Mouse (Mus musculus) forebrain, embryonic 14.5 days (tissue): ENCODE results near the gene Erp27. TPM values are rescaled to one million over a fixed set of nuclear protein-coding genes. Genes with fewer than 3 reads are reported as not detected.

Experiments used
- ATAC-seq: fragments of 200-750 bp; cut with Nextera tagmentation; 2 replicates; pipeline ENCODE4 v1.8.0; 2017; ENCODE audit warnings: mild to moderate bottlenecking, moderate library complexity
- DNase-seq: peaks from one replicate; pipeline ENCODE4 v3.0.0-alpha.2; 2015; ENCODE audit warnings: low spot score
- H3K27ac ChIP-seq: fragments of 300-500 bp; sonication (generic); 2 replicates; pipeline ENCODE4 v1.5.1; 2014; ENCODE audit warnings: low read depth, mild to moderate bottlenecking, control low read depth, low read length, moderate library complexity
- H3K27me3 ChIP-seq: fragments of 300-500 bp; sonication (generic); replicated peaks from 2 replicates; pipeline ENCODE4 v1.6.1; 2014; ENCODE audit warnings: low read length, control low read depth, mixed read lengths; ENCODE audit not compliant: control insufficient read depth, insufficient read depth
- H3K36me3 ChIP-seq: fragments of 300-500 bp; sonication (generic); 2 replicates; pipeline ENCODE4 v1.6.1; 2014; ENCODE audit warnings: low read length, control low read depth; ENCODE audit not compliant: control insufficient read depth, insufficient read depth
- H3K4me1 ChIP-seq: fragments of 300-500 bp; sonication (generic); 2 replicates; pipeline ENCODE4 v1.6.1; 2014; ENCODE audit warnings: antibody characterized with exemption, low read length, control low read depth; ENCODE audit not compliant: control insufficient read depth, insufficient read depth
- H3K4me2 ChIP-seq: fragments of 300-500 bp; sonication (generic); 2 replicates; pipeline ENCODE4 v1.6.1; 2014; ENCODE audit warnings: mild to moderate bottlenecking, control low read depth, low read length
- H3K4me3 ChIP-seq: fragments of 300-500 bp; sonication (generic); 2 replicates; pipeline ENCODE4 v1.5.1; 2014; ENCODE audit warnings: low read depth, low read length, control low read depth
- H3K9ac ChIP-seq: fragments of 300-500 bp; sonication (generic); 2 replicates; pipeline ENCODE4 v1.6.1; 2014; ENCODE audit warnings: mild to moderate bottlenecking, low read length, control low read depth, moderate library complexity
- H3K9me3 ChIP-seq: fragments of 300-500 bp; sonication (generic); replicated peaks from 2 replicates; pipeline ENCODE4 v1.6.1; 2016; ENCODE audit warnings: low read length, control low read depth, mixed read lengths; ENCODE audit not compliant: control insufficient read depth
- WGBS: fragments of 180-500 bp; shearing (Covaris S2); extraction: QIAGEN DNeasy Blood & Tissue Kit; methylation state at CpG from one replicate; pipeline ENCODE4 v1.1.7; 2014; 5-methylcytosine and 5-hydroxymethylcytosine counted together
- polyA plus RNA-seq: library from polyadenylated mRNA; unstranded; fragments of >200 nt; fragmentation: Nextera tagmentation; extraction: Ambion mirVana; gene quantifications from 2 replicates; pipeline ENCODE4 v1.2.1, GENCODE M21; 2014

Gene Erp27
- polyA plus RNA-seq, 1 experiment from 2014 or later: 0.23 TPM

DNA sequence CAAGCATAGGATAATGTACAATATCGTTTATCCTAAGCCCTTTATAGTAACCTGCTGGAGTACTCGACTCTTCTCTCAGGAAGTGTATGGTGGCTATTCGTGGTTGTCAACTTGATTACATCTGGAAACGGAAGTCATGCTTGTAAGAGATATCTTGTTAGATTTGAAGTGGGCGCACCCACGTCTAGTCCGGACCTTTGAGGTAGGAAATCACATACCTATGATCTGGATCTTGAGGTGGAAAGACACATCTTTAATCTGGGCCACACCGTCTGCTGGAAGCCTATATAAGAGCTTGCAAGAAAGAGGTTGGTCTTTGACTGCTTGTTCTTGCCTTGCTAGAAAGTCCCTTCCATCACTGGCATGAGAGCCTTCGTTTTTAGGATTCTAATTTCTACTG, 19.5 kb downstream of the Erp27 start:
- Histone ChIP-seq H3K9me3 (no peaks in the 10 kb centered on the region), H3K4me3 (no peak overlapping the region), H3K4me2 (no peak overlapping the region), H3K9ac (no peak overlapping the region), H3K4me1 (no peaks in the 10 kb centered on the region), H3K27ac (no peak overlapping the region), H3K27me3 (no peaks in the 10 kb centered on the region), H3K36me3 (no peaks in the 10 kb centered on the region)
- ATAC-seq: no peak
- no peak for DNase-seq
- WGBS: 96% methylated on average over 9 of the region's 9 CpGs

DNA sequence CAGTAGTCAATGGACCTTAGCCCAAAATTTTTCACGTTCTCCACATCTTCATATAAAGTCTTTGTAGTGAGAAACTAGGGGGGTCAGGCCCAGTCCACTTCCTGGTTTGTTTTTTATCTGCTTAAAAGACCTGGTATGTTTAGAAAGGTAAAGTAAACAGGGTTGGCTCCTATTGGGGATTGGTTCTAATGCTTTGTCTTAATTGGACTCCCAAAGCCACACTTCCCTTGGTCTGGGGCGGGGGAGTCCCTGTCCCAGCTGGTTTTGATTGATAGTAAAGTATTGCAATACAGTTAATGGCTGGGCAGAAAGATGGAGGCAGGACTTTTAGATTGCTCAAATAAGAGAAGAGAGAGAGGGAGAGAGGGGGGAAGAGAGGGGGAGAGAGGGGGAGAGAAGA, 21.0 kb downstream of the Erp27 start:
- Histone ChIP-seq H3K27ac (no peak overlapping the region), H3K9me3 (no peaks in the 10 kb centered on the region), H3K36me3 (no peaks in the 10 kb centered on the region), H3K9ac (no peak overlapping the region), H3K4me3 (no peak overlapping the region), H3K4me1 (no peaks in the 10 kb centered on the region), H3K27me3 (no peaks in the 10 kb centered on the region), H3K4me2 (no peak overlapping the region)
- DNase-seq (no peak), ATAC-seq (no peak)
- WGBS: 77% methylated on average over 2 of the region's 2 CpGs

DNA sequence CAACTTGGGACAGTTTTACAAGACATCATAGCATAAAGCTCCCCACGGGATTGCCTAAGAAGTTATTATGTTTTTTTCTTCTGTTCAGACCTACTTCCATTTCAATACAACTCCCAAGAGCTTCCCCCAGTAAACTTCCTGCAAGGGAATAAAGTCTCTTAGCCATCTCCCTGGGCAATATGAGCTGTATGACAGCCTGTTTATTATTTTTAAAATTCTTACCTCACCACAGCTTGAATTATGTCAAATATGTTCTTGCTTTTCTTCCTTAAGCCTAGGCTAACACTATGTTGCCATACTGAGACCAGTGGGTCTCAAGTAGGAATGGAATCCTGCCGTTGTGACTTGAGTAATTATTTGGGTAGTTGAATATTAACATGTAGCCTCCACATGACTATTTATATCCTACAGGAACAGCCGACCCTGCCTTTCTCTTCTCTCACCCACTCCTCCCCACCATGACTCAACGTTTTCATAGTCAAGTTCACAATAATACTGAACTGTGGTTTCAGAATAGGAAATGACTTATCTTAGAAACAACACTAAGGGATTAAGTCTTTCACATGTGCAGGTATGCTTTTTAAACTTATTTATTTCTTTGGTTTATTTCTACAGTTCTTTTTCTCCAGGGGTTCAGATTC, 21.5 kb downstream of the Erp27 start:
- ATAC-seq: no peak
- Histone ChIP-seq H3K27me3 (no peaks in the 10 kb centered on the region), H3K9me3 (no peaks in the 10 kb centered on the region), H3K4me3 (no peak overlapping the region), H3K9ac (no peak overlapping the region), H3K36me3 (no peaks in the 10 kb centered on the region), H3K27ac (no peak overlapping the region), H3K4me1 (no peaks in the 10 kb centered on the region), H3K4me2 (no peak overlapping the region)
- WGBS: 86% methylated on average over 4 of the region's 4 CpGs
- no peak for DNase-seq

DNA sequence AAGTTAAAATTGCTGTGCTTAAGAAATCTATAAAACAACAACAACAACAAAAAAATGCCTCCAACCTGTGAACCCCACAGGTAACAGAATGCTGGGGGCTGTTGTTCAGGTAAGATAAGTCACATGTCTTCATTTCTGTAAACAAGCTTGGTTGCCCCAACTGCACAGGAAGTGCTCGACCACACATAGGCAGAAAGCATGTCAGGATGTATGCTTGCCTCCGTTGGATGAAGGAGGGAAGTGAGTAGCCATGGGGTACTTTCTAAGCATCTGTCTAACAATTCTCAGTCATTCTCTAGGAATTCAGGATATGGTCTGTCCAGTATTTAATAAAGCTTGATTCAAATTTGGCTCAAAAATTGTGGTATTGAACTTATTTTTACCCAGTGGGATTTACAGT, 23.0 kb downstream of the Erp27 start:
- no peak for ATAC-seq
- Histone ChIP-seq H3K36me3 (no peaks in the 10 kb centered on the region), H3K4me1 (no peaks in the 10 kb centered on the region), H3K27ac (no peak overlapping the region), H3K4me2 (no peak overlapping the region), H3K9me3 (no peaks in the 10 kb centered on the region), H3K27me3 (no peaks in the 10 kb centered on the region), H3K4me3 (no peak overlapping the region), H3K9ac (no peak overlapping the region)
- WGBS: 83% methylated on average over 2 of the region's 2 CpGs
- DNase-seq: no peak

DNA sequence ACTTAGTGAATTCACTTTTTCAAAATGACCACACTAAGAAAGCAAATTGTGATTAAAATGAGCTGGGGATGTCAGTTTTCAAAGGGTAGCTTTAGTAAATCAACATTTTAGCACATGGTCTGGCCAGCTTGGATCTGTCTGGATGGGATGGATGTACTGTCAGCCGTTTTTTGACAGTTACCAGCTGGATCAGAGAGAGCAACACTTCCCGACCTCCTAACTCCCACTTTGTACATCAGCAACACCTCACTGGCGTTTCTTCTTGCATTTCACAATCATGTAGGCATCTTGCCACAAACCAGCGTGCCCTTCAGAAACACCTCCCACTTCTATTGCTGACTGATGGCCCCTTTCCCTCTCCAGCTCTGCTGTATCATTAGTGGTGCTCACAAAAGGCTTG, 23.8 kb downstream of the Erp27 start:
- no peak for DNase-seq
- Histone ChIP-seq H3K27me3 (no peaks in the 10 kb centered on the region), H3K36me3 (no peaks in the 10 kb centered on the region), H3K9ac (no peak overlapping the region), H3K27ac (no peak overlapping the region), H3K4me3 (no peak overlapping the region), H3K4me2 (no peak overlapping the region), H3K9me3 (no peaks in the 10 kb centered on the region), H3K4me1 (no peaks in the 10 kb centered on the region)
- 67% methylated on average over 4 of the region's 4 CpGs for WGBS
- ATAC-seq: no peak

DNA sequence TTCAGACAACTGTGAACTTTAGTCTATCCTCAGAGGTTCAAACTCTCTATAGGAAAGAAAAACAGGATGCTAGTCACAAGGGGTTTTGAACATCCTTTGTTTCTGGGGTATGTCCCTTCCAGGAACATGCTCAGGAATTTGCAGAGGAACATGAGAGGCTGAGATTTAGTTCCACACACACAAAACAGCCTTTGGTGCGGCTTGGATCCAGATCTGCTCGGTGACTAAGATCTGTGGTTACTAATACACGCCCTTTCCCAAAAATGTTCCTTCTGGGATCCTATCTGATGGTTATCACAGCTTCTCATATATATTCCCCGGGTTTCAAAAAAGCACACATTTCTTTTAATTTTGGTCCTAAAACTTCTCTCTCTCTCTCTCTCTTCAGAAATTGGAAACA, 24.2 kb downstream of the Erp27 start:
- no peak overlapping the region for H3K27ac ChIP-seq
- no peaks in the 10 kb centered on the region for H3K9me3 ChIP-seq
- H3K27me3 ChIP-seq: no peaks in the 10 kb centered on the region
- H3K4me3 ChIP-seq: no peak overlapping the region
- WGBS: 94% methylated on average over 4 of the region's 4 CpGs
- H3K4me2 ChIP-seq: no peak overlapping the region
- no peak for DNase-seq
- H3K9ac ChIP-seq: no peak overlapping the region
- no peaks in the 10 kb centered on the region for H3K4me1 ChIP-seq
- H3K36me3 ChIP-seq: no peaks in the 10 kb centered on the region
- no peak for ATAC-seq

DNA sequence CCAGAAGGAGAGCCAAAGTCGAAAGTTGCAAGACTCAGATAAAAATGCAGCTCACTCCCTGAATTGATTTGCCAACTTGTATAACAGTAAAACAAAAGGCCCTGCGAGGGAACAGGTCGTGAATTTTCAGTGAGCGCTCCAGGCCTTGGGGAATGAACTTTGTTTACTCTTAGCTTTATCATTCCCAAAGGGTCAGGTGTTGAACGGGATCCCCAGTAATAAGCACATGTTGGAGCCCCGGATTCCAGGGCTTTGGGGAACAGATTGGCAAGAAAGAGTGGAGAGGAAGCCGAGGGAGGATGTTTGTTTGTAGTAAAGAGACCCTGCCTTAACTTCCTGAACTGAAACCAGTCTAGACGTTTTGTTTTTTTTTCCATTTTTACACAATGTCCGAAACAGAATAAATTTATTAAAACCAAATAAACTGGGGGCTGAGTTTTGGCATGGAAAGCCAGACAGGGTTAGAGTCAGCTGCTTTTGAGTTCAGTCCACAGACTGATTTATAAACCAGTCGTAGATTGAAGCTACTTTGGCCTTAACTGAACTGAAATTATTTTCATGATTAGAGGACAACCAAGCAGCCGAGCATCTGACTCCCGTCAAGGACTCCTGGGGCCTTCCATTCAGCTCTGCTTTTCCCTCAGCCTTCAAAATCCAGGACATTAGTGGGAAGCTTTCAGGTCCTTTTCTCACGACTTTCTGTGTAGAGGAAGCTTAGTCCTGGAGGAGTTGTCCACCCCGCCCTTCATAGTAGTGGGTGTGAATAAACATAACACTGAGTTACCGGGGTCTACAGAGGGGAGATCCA, 27.2 kb downstream of the Erp27 start:
- 66% methylated on average over 15 of the region's 15 CpGs for WGBS
- no peak for DNase-seq
- no peak overlapping the region for H3K27ac ChIP-seq
- no peak overlapping the region for H3K4me3 ChIP-seq
- no peaks in the 10 kb centered on the region for H3K27me3 ChIP-seq
- ATAC-seq: no peak
- no peak overlapping the region for H3K4me2 ChIP-seq
- no peaks in the 10 kb centered on the region for H3K4me1 ChIP-seq
- H3K9me3 ChIP-seq: no peaks in the 10 kb centered on the region
- H3K36me3 ChIP-seq: no peaks in the 10 kb centered on the region
- H3K9ac ChIP-seq: no peak overlapping the region

DNA sequence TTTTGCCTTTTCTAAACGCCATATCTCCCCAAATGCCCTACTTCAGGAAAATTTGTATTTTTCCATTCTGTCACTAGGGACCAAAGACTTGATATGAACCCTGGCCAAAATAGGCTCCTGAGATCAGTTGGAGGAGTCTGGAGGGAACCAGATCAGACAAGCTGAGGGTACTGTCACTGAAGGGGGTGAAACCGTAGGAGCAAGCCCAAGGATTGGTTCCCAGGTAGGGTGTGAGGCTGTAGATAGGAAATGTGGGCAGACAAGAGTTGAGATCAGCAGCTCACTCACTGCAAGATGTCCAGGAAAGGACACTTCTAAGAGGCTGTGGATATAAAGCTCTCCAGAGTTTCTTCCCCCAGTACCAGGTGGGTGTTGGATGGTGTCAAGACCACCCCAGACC, 30.0 kb downstream of the Erp27 start:
- Histone ChIP-seq H3K9me3 (no peaks in the 10 kb centered on the region), H3K4me1 (no peaks in the 10 kb centered on the region), H3K27ac (no peak overlapping the region), H3K4me2 (no peak overlapping the region), H3K9ac (no peak overlapping the region), H3K27me3 (no peaks in the 10 kb centered on the region), H3K4me3 (no peak overlapping the region), H3K36me3 (no peaks in the 10 kb centered on the region)
- 81% methylated on average over 2 of the region's 2 CpGs for WGBS
- ATAC-seq (no peak), DNase-seq (no peak)

DNA sequence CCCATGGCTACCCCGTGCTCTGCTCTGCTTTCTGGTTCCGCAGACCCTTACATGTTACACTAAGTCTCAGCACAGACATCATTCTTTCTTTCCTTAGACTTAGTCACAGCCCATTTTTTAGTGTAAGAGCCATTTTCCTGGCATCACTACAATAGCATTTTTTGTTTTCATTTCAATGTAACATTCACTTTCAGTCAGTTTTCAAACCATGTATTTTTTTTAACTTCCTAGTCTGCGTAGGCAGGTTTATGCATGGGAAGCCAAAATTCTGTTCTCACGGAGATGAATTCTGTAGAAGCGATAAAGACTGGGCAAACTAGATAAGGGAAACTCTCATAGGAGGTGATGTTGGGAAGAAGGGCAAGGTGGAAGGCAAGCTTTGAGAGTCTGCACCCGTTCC, 32.4 kb downstream of the Erp27 start:
- 93% methylated on average over 6 of the region's 6 CpGs for WGBS
- ATAC-seq (no peak), DNase-seq (no peak)
- Histone ChIP-seq H3K4me1 (no peaks in the 10 kb centered on the region), H3K9ac (no peak overlapping the region), H3K36me3 (no peaks in the 10 kb centered on the region), H3K27me3 (no peaks in the 10 kb centered on the region), H3K9me3 (no peaks in the 10 kb centered on the region), H3K4me3 (no peak overlapping the region), H3K4me2 (no peak overlapping the region), H3K27ac (no peak overlapping the region)
